Mouse (Mus musculus) heart, adult 2 months (tissue): Measurements from ENCODE around the gene Nos2.

ENCODE experiments used
- CTCF ChIP-seq: fragments of 200-600 bp; IDR thresholded peaks from 2 replicates; pipeline ENCODE4 v1.8.1; 2022; ENCODE audit warnings: antibody characterized with exemption, mild to moderate bottlenecking, moderate library complexity
- EP300 ChIP-seq: fragments of 200-500 bp; IDR thresholded peaks from 2 replicates; pipeline ENCODE4 v1.6.1; 2011; ENCODE audit warnings: low read depth, low read length, control low read depth; ENCODE audit not compliant: insufficient read depth
- POLR2A ChIP-seq: fragments of 200-500 bp; IDR thresholded peaks from 2 replicates; pipeline ENCODE4 v1.6.1; 2011; ENCODE audit warnings: mild to moderate bottlenecking, low read depth, low read length, control low read depth; ENCODE audit not compliant: insufficient read depth

GRCm38 (mm10) chr11:79003769-79004638 lies 83.4 kb downstream of the Nos2 start:
- TF ChIP-seq CTCF (no peak), POLR2A (no peak), EP300 (no peak)
